Mouse (Mus musculus) hindbrain, embryonic 10.5 days (tissue): ENCODE data around the gene Pax9. TPM values are rescaled to one million over a fixed set of nuclear protein-coding genes. Genes with fewer than 3 reads are reported as not detected.

Experiments used
- DNase-seq: peaks from one replicate; pipeline ENCODE4 v3.0.0-alpha.2; 2017; ENCODE audit warnings: low spot score
- H3K27ac ChIP-seq: fragments of 300-500 bp; sonication (generic); 2 replicates; pipeline ENCODE4 v1.5.1; 2016; ENCODE audit warnings: mild to moderate bottlenecking, moderate library complexity
- H3K27me3 ChIP-seq: fragments of 300-500 bp; sonication (generic); 2 replicates; pipeline ENCODE4 v1.6.1; 2016; ENCODE audit warnings: mild to moderate bottlenecking; ENCODE audit not compliant: poor library complexity, insufficient read depth, severe bottlenecking
- H3K36me3 ChIP-seq: fragments of 300-500 bp; sonication (generic); 2 replicates; pipeline ENCODE4 v1.6.1; 2016; ENCODE audit warnings: mild to moderate bottlenecking, moderate library complexity
- H3K4me1 ChIP-seq: fragments of 300-500 bp; sonication (generic); replicated peaks from 2 replicates; pipeline ENCODE4 v1.6.1; 2016; ENCODE audit warnings: mild to moderate bottlenecking
- H3K4me3 ChIP-seq: fragments of 300-500 bp; sonication (generic); 2 replicates; pipeline ENCODE4 v1.5.1; 2016; ENCODE audit warnings: mild to moderate bottlenecking, moderate library complexity
- H3K9me3 ChIP-seq: fragments of 300-500 bp; sonication (generic); 2 replicates; pipeline ENCODE4 v1.6.1; 2016; ENCODE audit warnings: mild to moderate bottlenecking, moderate library complexity
- WGBS: fragments of 180-500 bp; shearing (Covaris S2); methylation state at CpG from one replicate; pipeline ENCODE4 v1.1.7; 2016; 5-methylcytosine and 5-hydroxymethylcytosine counted together
- polyA plus RNA-seq: library from polyadenylated mRNA; unstranded; fragments of >200 nt; fragmentation: Nextera tagmentation; extraction: Ambion mirVana; gene quantifications from 2 replicates; pipeline ENCODE4 v1.2.1, GENCODE M21; 2016

Gene Pax9
- 2.4 and 3.0 TPM in 2 replicates for polyA plus RNA-seq

DNA sequence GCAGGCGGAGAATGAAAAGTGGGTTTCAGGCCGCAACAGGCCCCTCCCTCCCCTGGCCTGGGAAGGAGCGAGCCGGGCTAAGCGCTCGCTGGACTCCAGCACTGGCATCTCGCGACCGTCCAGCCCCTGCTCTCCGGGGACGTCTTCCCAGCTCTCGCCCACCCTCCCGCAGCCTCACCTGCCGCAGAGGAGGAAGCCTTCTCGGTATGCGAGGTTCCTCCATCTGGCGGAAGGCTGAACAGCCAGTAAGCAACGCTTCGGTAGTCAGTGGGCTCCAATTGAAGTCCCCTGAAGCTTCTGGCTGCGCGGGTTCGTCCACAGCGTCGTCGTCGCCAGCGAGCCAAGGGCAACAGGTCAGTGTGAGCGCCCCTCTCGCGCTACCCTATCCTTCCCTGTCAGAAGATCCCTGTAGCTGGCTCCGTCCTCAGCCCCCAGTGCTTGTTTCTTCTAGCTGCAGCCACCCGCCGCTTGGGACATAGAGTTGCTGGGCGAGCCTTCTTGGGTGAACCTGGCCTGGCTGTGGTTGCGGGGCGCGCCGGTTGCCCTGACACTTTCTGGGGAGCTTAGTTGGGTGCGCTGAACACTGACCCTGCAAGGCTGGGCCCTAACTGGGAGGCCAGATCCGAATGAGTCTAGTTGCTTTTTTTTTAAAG is at the start of gene Pax9:
Gene Pax9 (plus strand): TSS at position 341 of the 653 bp plus-strand sequence.
- Histone ChIP-seq H3K4me1 (peaks cover 28% of the 10 kb centered on the region), H3K27me3 (peaks cover 100% of the 10 kb centered on the region), H3K4me3 (peak within 1 kb of the TSS; percentile 39), H3K36me3 (no peaks in the 10 kb centered on the region), H3K9me3 (no peaks in the 10 kb centered on the region), H3K27ac (no peak within 1 kb of the TSS)
- peak; percentile 69 for DNase-seq
- WGBS = under 1% methylated on average over 40 of the region's 40 CpGs

DNA sequence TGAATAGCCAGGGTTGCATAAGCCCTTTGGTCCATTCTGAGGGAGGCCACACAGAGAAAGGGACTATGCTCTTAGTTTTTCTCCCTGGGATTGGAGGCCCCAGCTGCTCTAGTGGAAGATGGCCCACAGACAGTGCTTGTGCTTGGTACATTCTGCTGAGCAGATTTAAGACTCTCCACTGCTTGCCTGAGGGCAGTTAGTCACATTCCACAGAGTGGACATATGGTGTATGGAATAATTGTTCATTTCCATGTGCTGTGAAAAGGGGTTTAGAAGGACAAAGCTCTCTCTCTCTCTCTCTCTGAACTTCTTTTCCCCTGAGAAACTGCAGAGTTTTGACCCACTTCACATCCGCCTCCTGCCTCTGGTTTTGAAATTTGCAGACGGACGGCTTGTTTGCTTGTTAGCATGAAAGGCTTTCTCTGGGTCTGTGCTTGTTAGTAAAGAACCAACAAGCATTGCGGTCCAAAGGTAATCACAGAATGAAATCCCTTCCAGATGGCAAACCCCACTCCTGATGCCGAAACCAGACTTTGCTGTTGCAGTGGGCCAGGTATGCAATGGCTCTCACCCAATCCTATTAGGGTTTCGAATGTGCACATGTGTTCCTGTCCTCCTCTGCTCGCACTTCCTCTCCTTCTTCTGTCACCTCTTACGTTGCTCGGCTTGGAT is 22.0 kb upstream of the Pax9 start:
- no peaks in the 10 kb centered on the region for H3K9me3 ChIP-seq
- H3K4me1 ChIP-seq = no peaks in the 10 kb centered on the region
- H3K27ac ChIP-seq = no peak overlapping the region
- DNase-seq = no peak
- H3K36me3 ChIP-seq = no peaks in the 10 kb centered on the region
- 0 out of 2 replicates have a peak, but pooled peaks cover 8% of the 10 kb centered on the region for H3K27me3 ChIP-seq
- no peak overlapping the region for H3K4me3 ChIP-seq
- 76% methylated on average over 9 of the region's 9 CpGs for WGBS

DNA sequence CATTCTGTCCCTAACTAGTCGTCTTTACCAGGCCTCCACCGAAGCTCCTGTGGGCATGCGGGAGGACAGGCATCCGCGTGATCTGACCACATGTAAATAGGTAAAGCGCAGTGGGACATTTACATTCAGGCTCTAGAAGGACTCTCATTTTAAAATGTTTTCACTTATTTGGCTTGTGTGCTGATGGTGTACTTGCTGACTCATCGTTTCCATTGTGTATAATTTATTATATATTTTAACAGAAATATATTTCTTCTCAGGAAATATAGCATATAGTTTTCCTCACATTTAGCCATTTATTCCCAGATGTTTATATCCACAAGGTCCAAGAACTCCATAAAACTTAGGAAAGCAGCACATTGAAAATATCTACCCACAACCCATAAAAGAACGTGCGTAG is 20.8 kb upstream of the Pax9 start:
- H3K4me1 ChIP-seq = no peaks in the 10 kb centered on the region
- H3K36me3 ChIP-seq = no peaks in the 10 kb centered on the region
- H3K4me3 ChIP-seq = no peak overlapping the region
- DNase-seq = no peak
- peaks cover 13% of the 10 kb centered on the region; the same call in 1 of the 2 replicates for H3K27me3 ChIP-seq
- no peaks in the 10 kb centered on the region for H3K9me3 ChIP-seq
- WGBS = 97% methylated on average over 9 of the region's 9 CpGs
- H3K27ac ChIP-seq = no peak overlapping the region

DNA sequence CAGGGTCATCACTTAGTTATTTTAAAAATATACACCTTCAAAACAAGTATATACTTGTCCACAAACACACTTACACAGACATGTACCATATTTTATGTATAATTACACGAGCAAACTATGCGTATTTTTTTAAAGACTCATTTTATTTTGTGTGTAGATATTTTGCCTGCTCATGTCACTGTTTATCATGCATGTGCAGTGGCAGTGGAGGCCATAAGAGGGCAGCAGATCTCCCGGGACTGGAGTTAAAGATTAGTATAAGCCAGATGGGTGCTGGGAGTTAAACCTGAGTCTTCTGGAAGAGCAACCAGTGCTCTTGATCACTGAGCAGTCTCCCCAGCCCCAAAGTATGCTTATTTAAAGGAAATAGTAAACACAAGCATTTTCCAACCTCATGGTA is 16.8 kb upstream of the Pax9 start:
- Histone ChIP-seq H3K9me3 (no peaks in the 10 kb centered on the region), H3K27me3 (peaks cover 40% of the 10 kb centered on the region), H3K4me3 (no peak overlapping the region), H3K27ac (no peak overlapping the region), H3K36me3 (no peaks in the 10 kb centered on the region), H3K4me1 (no peaks in the 10 kb centered on the region)
- 29% methylated on average over 3 of the region's 3 CpGs for WGBS
- DNase-seq = no peak

DNA sequence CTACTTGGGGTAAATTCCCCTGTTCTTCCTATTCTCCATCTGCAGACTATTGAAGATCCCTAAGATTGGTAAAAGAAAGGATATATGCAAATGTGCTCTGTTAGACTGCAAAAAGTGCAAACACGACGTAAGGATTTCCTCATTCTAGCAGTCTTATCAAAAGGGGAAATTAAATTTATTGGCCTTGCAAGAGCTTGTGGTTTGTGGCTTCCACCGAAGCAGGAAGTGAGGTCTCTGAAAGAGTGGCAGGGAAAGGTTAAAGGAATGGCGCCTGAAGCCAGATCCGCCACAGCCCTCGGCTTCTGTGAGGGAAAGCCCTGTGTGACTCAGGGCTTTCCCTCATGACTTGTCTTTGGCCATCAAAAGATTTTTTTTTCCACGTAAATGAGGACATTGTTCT is 13.9 kb upstream of the Pax9 start:
- H3K4me1 ChIP-seq = peaks cover 7% of the 10 kb centered on the region
- H3K9me3 ChIP-seq = no peaks in the 10 kb centered on the region
- H3K36me3 ChIP-seq = no peaks in the 10 kb centered on the region
- no peak overlapping the region for H3K4me3 ChIP-seq
- 73% methylated on average over 7 of the region's 7 CpGs for WGBS
- H3K27me3 ChIP-seq = peaks cover 60% of the 10 kb centered on the region
- H3K27ac ChIP-seq = no peak overlapping the region
- DNase-seq = no peak

DNA sequence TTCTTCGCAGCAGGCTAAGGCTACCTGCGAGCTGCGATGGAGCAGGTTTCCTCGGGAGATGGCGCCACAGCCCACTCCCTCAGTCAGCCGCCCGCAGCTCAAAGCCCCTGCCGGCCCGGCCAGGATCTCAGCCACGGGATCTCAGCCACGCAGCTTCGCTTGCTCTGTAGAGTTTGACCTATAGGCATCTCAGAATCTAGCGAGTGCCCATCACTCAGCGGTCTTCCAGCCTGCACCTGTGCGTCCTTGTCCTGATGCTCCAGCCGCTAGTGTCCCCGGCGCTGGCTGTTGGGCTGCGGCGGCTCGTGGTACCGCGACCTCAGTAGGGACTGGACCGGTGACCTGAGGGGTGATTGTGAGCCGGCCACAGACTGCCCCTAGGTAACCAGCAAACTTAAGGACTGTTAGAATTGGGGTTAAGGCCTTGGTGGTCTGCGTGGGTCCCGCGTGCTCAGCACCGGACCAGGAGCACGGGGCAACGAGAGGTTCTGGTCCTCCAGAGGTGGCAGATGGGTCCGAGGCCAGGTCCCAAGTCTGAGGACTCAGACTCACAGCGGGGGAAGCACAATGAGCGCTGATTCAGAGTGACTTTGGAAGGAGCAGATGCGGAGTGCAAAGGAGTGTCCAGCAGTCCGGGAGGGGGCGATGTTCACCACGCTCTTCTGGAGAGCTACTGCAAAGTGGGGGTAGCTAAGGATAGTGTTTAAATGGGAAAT is 10.3 kb upstream of the Pax9 start:
- peak overlapping the region; percentile 54 for H3K4me3 ChIP-seq
- H3K9me3 ChIP-seq = no peaks in the 10 kb centered on the region
- under 1% methylated on average over 38 of the region's 38 CpGs for WGBS
- peak; percentile 75 for DNase-seq
- H3K36me3 ChIP-seq = no peaks in the 10 kb centered on the region
- H3K4me1 ChIP-seq = peaks cover 7% of the 10 kb centered on the region
- H3K27ac ChIP-seq = peak overlapping the region; percentile 24; the same call in 1 of the 2 replicates
- H3K27me3 ChIP-seq = peaks cover 92% of the 10 kb centered on the region

DNA sequence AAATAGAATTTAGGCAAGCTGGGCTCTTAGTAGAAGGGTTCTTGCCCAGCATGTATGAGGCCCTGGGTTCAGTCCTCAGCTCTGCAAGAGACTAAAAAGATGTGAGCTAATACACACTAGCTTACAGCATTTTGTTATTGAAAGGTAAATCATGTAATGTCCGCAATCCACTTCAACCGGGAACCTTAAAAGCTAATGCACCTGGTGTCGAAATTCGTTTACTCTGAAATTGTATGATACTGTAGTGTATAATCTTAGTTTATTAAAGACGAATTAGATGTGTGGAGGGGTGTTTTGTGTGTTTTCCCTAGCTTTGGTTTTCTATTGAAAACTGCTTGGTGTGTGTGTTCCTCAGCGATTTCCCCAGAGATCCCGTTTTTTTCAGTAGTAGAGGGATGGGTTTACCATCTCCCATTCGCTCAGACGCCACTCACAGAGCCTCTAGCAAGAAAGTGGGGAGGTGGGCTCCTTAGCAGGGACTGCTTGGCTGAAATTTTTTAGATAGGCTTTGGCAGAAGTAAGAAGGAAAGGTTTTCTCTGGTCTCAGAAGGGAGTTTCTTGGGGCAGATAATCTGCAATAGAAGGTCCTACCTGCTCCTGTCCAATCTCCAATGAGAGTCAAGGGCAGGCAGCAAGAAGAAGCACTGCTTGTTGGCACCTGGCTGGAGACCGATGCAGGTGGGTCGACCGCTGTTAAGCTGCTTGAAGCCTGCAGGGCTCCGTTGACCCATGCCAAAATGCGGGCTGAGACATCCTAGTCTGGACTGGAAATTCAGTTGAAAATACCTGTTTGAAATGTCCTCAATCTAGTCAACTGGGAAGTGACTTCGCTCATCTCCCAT is 3.7 kb upstream of the Pax9 start:
- Histone ChIP-seq H3K36me3 (no peaks in the 10 kb centered on the region), H3K27me3 (peaks cover 100% of the 10 kb centered on the region), H3K4me1 (peaks cover 9% of the 10 kb centered on the region), H3K4me3 (no peak overlapping the region), H3K27ac (no peak overlapping the region), H3K9me3 (no peaks in the 10 kb centered on the region)
- 7% methylated on average over 15 of the region's 15 CpGs for WGBS
- no peak for DNase-seq

DNA sequence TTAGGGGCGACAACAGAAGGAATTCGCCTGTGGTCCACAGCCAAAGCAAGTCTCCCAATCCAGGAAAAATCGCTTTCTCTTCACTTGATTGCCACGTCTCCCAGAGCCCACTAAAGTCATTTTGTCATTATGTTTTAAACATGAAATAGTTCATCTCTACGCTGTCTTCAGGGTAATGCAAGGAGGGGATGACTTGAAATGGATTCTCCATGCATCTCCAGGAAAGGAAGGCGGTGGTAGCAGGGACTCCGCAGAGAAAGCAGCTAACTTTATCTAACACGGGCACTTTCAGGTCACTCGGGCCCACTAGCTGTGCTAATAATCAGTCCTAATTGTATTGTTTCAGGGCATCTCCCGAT is 3.1 kb upstream of the Pax9 start:
- no peak for DNase-seq
- Histone ChIP-seq H3K27me3 (peaks cover 100% of the 10 kb centered on the region), H3K4me1 (peaks cover 9% of the 10 kb centered on the region), H3K36me3 (no peaks in the 10 kb centered on the region), H3K9me3 (no peaks in the 10 kb centered on the region), H3K4me3 (no peak overlapping the region), H3K27ac (no peak overlapping the region)
- WGBS = 4% methylated on average over 10 of the region's 10 CpGs

DNA sequence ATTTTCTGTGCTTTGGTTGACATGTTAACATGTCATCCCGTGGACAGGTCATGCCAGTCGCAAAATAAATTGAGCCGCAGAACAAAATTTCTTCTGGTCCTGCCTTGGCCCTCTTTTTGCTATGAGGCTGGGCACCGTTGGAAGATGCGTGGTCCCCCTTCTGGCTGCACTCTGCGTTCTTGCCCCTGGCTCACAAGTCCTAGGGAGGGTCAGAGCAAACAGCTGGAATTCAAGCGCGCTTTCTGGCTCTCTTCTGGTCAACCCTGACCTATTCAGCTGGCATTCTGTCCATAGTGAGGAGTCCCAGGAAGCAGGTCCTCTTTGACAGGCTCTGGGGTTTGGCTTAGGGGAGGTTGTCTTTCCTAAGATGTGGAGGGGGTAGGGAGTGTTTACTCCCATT is 2.6 kb upstream of the Pax9 start:
- Histone ChIP-seq H3K36me3 (no peaks in the 10 kb centered on the region), H3K4me3 (no peak overlapping the region), H3K4me1 (peaks cover 9% of the 10 kb centered on the region), H3K9me3 (no peaks in the 10 kb centered on the region), H3K27ac (no peak overlapping the region), H3K27me3 (peaks cover 100% of the 10 kb centered on the region)
- DNase-seq = no peak
- 3% methylated on average over 8 of the region's 8 CpGs for WGBS

DNA sequence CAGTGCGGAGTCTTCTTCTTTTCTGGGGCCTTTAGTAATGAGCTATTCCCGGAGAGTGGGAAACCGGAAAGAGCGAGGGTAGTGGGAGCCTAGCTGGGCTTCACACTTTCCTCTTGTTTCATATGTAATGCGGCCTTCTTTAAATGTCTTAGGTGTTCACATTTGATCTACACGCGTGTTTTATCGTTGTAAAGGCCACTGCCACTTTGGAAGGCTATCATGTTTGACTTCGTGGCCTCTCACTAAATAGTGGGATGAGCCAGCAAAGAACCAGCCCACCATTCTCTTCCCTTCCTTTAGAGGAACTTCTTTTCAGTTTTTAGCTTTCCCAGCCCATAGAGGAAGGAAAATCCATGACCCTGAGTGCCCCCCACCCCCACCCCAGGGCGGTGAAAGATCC is 2.2 kb upstream of the Pax9 start:
- DNase-seq = no peak
- no peak overlapping the region for H3K27ac ChIP-seq

DNA sequence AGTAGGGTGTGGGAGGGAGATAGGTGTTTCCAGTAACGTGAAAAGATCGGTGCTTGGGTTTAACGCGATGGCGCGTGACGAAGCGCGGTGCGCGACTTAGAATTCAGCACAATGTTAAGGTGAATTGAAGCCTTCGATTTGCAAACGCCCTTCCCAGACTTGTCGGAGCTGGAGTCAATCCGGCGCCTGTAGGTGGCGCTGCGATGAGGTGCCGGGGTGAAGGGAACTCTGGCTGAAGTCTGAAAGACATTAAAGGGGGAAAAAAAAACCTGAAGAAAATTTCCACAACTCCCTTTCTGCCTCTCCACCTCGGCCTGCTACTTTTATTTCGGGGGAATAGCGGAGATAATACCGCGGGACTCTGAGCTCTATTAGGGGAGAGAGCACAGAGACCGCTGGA is 1.8 kb upstream of the Pax9 start:
- H3K4me3 ChIP-seq = no peak overlapping the region
- DNase-seq = peak; percentile 83

More for the DNA sequence above, 2.2 kb upstream of the Pax9 start:
- no peaks in the 10 kb centered on the region for H3K9me3 ChIP-seq
- 3% methylated on average over 10 of the region's 10 CpGs for WGBS
- no peak overlapping the region for H3K4me3 ChIP-seq
- peaks cover 9% of the 10 kb centered on the region for H3K4me1 ChIP-seq
- no peaks in the 10 kb centered on the region for H3K36me3 ChIP-seq
- peaks cover 100% of the 10 kb centered on the region for H3K27me3 ChIP-seq

DNA sequence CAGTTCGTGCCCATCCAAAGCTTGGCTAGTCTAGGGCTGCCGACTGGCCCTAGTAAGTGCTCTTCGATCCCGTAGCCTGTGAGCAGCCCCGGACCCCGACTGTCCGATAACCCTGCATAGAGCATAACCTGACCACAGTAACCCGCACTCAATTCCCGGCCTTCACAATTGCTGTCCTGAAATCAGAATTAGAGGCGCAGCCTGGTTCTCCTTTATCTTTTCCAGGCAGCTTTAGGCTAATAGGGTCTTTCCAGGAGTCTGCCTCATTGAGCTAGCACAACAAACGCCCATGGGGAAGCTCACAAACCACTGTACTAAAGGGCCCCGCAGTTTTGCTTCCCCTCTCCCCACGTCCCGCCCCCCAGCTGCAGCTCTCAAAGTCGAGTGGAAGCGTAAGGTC is 1.2 kb upstream of the Pax9 start:
- Histone ChIP-seq H3K27ac (no peak overlapping the region), H3K9me3 (no peaks in the 10 kb centered on the region), H3K4me1 (peaks cover 16% of the 10 kb centered on the region), H3K36me3 (no peaks in the 10 kb centered on the region), H3K4me3 (no peak overlapping the region), H3K27me3 (peaks cover 100% of the 10 kb centered on the region)
- WGBS = 1% methylated on average over 16 of the region's 16 CpGs
- peak; percentile 55 for DNase-seq

More for the DNA sequence above, 1.8 kb upstream of the Pax9 start:
- H3K4me1 ChIP-seq = peaks cover 10% of the 10 kb centered on the region
- H3K9me3 ChIP-seq = no peaks in the 10 kb centered on the region
- WGBS = under 1% methylated on average over 25 of the region's 25 CpGs
- peaks cover 100% of the 10 kb centered on the region for H3K27me3 ChIP-seq
- no peaks in the 10 kb centered on the region for H3K36me3 ChIP-seq
- H3K27ac ChIP-seq = no peak overlapping the region
